Mouse (Mus musculus): ENCODE measurements around the gene Btbd17. TPM values are rescaled to one million over a fixed set of nuclear protein-coding genes. Genes with fewer than 3 reads are reported as not detected.

Btbd17 gene
- polyA plus RNA-seq, 1 experiment from 2014 or later, result 1.6 TPM

GRCm38 (mm10) chr11:114798624-114799023 is 2.9 kb upstream of the Btbd17 start, which contains the start of gene Gpr142:
Gene Gpr142 (plus strand): TSS chr11:114798924.
- 89% methylated on average over 3 of the region's 3 CpGs for WGBS

GRCm38 (mm10) chr11:114797981-114798380 is 2.2 kb upstream of the Btbd17 start:
- no peak overlapping the region for H3K27ac ChIP-seq
- no peaks in the 10 kb centered on the region for H3K36me3 ChIP-seq
- H3K27me3 ChIP-seq (replicated peaks), result peaks cover 11% of the 10 kb centered on the region
- no peak overlapping the region for H3K4me3 ChIP-seq (replicated peaks)
- WGBS, result 79% methylated on average over 3 of the region's 3 CpGs
- H3K9ac ChIP-seq, result no peak overlapping the region
- ATAC-seq (ENCODE audit: insufficient read depth, low FRiP score, low read depth), result no peak
- peaks cover 9% of the 10 kb centered on the region; the same call in 1 of the 2 replicates for H3K4me1 ChIP-seq
- no peak overlapping the region for H3K4me2 ChIP-seq
- H3K9me3 ChIP-seq, result no peaks in the 10 kb centered on the region

More at GRCm38 (mm10) chr11:114798624-114799023, 2.9 kb upstream of the Btbd17 start, which contains the start of gene Gpr142:
- peaks cover 9% of the 10 kb centered on the region; the same call in 1 of the 2 replicates for H3K4me1 ChIP-seq
- no peaks in the 10 kb centered on the region for H3K36me3 ChIP-seq
- H3K27me3 ChIP-seq (replicated peaks), result peaks cover 6% of the 10 kb centered on the region
- H3K4me2 ChIP-seq, result no peak within 1 kb of the TSS
- H3K9me3 ChIP-seq, result no peaks in the 10 kb centered on the region
- H3K4me3 ChIP-seq (replicated peaks), result no peak within 1 kb of the TSS
- no peak within 1 kb of the TSS for H3K9ac ChIP-seq
- no peak for ATAC-seq (ENCODE audit: insufficient read depth, low FRiP score, low read depth)
- no peak within 1 kb of the TSS for H3K27ac ChIP-seq

GRCm38 (mm10) chr11:114797176-114797575 is 1.4 kb upstream of the Btbd17 start:
- peaks cover 12% of the 10 kb centered on the region for H3K4me1 ChIP-seq
- H3K9me3 ChIP-seq, result no peaks in the 10 kb centered on the region
- no peaks in the 10 kb centered on the region for H3K36me3 ChIP-seq
- H3K27ac ChIP-seq, result no peak overlapping the region
- H3K27me3 ChIP-seq (replicated peaks), result peaks cover 19% of the 10 kb centered on the region
- no peak overlapping the region for H3K4me3 ChIP-seq (replicated peaks)
- ATAC-seq (ENCODE audit: insufficient read depth, low FRiP score, low read depth), result no peak
- no peak overlapping the region for H3K9ac ChIP-seq
- WGBS, result 90% methylated on average over 7 of the region's 7 CpGs
- H3K4me2 ChIP-seq, result no peak overlapping the region

GRCm38 (mm10) chr11:114795231-114795746 is 456 bp downstream of the Btbd17 start:
- peak; percentile 75 for ATAC-seq (ENCODE audit: insufficient read depth, low FRiP score, low read depth)
- Histone ChIP-seq H3K4me3 (replicated peaks) (peak overlapping the region; percentile 32), H3K27me3 (replicated peaks) (peaks cover 38% of the 10 kb centered on the region), H3K4me1 (peaks cover 21% of the 10 kb centered on the region), H3K36me3 (no peaks in the 10 kb centered on the region), H3K9ac (no peak overlapping the region), H3K27ac (0 out of 2 replicates have a peak overlapping the region, but pooled peaks have one; percentile 2), H3K4me2 (peak overlapping the region; percentile 51), H3K9me3 (no peaks in the 10 kb centered on the region)
- 2% methylated on average over 7 of the region's 7 CpGs for WGBS

GRCm38 (mm10) chr11:114794691-114795090 is 1.1 kb downstream of the Btbd17 start:
- Histone ChIP-seq H3K4me1 (peaks cover 21% of the 10 kb centered on the region), H3K9me3 (no peaks in the 10 kb centered on the region), H3K4me3 (replicated peaks) (no peak overlapping the region), H3K4me2 (no peak overlapping the region), H3K27ac (no peak overlapping the region), H3K36me3 (no peaks in the 10 kb centered on the region), H3K9ac (no peak overlapping the region), H3K27me3 (replicated peaks) (peaks cover 44% of the 10 kb centered on the region)
- 59% methylated on average over 4 of the region's 4 CpGs for WGBS
- no peak for ATAC-seq (ENCODE audit: insufficient read depth, low FRiP score, low read depth)

GRCm38 (mm10) chr11:114793868-114794545 is 1.7 kb downstream of the Btbd17 start:
- Histone ChIP-seq H3K9ac (no peak overlapping the region), H3K9me3 (no peaks in the 10 kb centered on the region), H3K4me3 (replicated peaks) (no peak overlapping the region), H3K4me2 (no peak overlapping the region), H3K4me1 (peaks cover 27% of the 10 kb centered on the region), H3K27ac (no peak overlapping the region), H3K27me3 (replicated peaks) (peaks cover 51% of the 10 kb centered on the region), H3K36me3 (no peaks in the 10 kb centered on the region)
- WGBS, result 65% methylated on average over 19 of the region's 19 CpGs
- ATAC-seq (ENCODE audit: insufficient read depth, low FRiP score, low read depth), result no peak

DNA sequence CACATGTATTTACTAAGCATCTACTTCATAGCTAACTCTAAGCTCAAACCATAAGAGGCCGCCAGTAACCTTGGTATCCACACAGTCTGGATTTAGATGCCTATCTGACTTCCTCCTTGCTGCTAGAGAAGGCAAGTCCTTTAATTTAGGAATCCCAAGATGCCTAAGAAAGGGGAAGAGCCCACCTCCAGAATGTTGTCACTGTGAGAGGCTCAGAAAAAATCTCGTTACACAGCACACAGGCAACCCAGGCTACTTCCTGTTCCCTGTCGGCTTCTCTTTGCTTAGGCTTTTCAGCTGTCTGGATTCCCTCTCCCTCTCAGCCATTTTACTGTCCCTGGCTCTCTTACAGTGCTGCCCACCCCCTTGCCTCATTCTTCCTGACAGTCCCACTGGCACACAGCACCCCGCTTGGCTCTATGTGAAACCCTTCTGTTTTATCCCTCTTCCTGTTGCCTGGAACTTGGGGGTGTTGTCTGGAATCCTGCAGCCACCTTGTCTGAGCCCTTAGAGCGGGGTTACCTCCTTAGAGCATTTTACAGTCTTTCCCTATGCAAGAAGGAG is 2.7 kb downstream of the Btbd17 start:
- Histone ChIP-seq H3K4me1 (peaks cover 27% of the 10 kb centered on the region), H3K9ac (no peak overlapping the region), H3K4me3 (replicated peaks) (no peak overlapping the region), H3K27ac (no peak overlapping the region), H3K36me3 (no peaks in the 10 kb centered on the region), H3K4me2 (no peak overlapping the region), H3K9me3 (no peaks in the 10 kb centered on the region), H3K27me3 (replicated peaks) (peaks cover 51% of the 10 kb centered on the region)
- ATAC-seq (ENCODE audit: insufficient read depth, low FRiP score, low read depth), result no peak
- WGBS, result 56% methylated on average over 5 of the region's 5 CpGs

DNA sequence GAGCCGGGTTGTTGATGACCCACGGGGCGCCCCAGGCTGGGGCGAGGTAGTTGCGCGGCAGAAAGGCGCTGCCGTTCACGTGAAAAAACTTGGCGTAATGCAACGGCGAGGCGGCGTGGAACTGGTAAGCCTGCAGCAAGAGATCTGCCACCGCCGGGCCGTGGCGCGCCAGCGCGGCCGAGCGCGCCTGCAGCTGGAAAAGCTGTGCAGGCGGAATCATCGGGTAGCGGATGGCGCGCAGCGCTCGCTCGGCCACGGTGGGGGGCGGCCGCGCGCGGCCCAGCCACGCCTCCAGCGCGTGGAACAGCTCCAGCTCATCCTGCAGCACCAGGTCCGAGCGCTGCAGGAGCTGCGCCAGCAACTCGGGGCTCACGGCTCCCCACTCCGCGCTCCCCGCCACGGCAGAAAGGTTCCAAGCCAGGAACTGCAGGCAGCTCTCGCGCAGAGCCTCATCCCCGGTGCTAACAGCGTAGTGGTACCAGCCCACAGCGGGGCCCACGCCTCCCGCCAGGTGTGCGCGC is 3.8 kb downstream of the Btbd17 start:
- H3K36me3 ChIP-seq, result no peaks in the 10 kb centered on the region
- peaks cover 27% of the 10 kb centered on the region for H3K4me1 ChIP-seq
- peak overlapping the region; percentile 90 for H3K4me2 ChIP-seq
- H3K4me3 ChIP-seq (replicated peaks), result peak overlapping the region; percentile 43
- peaks cover 60% of the 10 kb centered on the region for H3K27me3 ChIP-seq (replicated peaks)
- ATAC-seq (ENCODE audit: insufficient read depth, low FRiP score, low read depth), result no peak
- H3K27ac ChIP-seq, result no peak overlapping the region
- peak overlapping the region; percentile 6; the same call in 1 of the 2 replicates for H3K9ac ChIP-seq
- no peaks in the 10 kb centered on the region for H3K9me3 ChIP-seq
- WGBS, result under 1% methylated on average over 56 of the region's 59 CpGs

GRCm38 (mm10) chr11:114791351-114791889 is 4.3 kb downstream of the Btbd17 start:
- H3K27ac ChIP-seq, result no peak overlapping the region
- peak overlapping the region; percentile 43 for H3K4me3 ChIP-seq (replicated peaks)
- 2% methylated on average over 50 of the region's 50 CpGs for WGBS
- peak overlapping the region; percentile 90 for H3K4me2 ChIP-seq
- peak overlapping the region; percentile 6; the same call in 1 of the 2 replicates for H3K9ac ChIP-seq
- H3K27me3 ChIP-seq (replicated peaks), result peaks cover 64% of the 10 kb centered on the region
- H3K9me3 ChIP-seq, result no peaks in the 10 kb centered on the region
- H3K4me1 ChIP-seq, result peaks cover 29% of the 10 kb centered on the region
- no peak for ATAC-seq (ENCODE audit: insufficient read depth, low FRiP score, low read depth)
- no peaks in the 10 kb centered on the region for H3K36me3 ChIP-seq

DNA sequence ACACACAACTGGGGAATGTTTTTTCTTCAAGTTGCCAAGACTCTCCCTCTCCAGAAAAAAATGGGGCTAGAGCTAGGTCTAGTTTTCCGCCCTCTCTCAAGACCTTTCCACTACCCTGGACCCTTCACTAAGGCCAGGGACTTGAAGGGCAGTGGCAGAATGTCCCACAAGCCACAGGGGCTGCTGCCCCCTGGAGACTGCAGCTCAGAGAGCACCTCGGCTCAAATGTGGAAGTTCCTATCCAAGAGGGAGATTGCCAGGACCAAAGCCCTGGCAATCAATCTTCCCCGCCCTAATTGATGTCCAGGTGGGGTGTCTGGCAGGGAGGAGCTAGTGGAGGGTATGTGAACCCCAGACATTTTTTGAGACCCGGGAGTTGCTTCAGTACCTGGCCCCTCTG is 4.9 kb downstream of the Btbd17 start:
- Histone ChIP-seq H3K36me3 (no peaks in the 10 kb centered on the region), H3K9me3 (no peaks in the 10 kb centered on the region), H3K27ac (no peak overlapping the region), H3K27me3 (replicated peaks) (peaks cover 69% of the 10 kb centered on the region), H3K4me2 (no peak overlapping the region), H3K4me1 (peaks cover 30% of the 10 kb centered on the region), H3K4me3 (replicated peaks) (no peak overlapping the region), H3K9ac (no peak overlapping the region)
- WGBS, result 23% methylated on average over 4 of the region's 4 CpGs
- no peak for ATAC-seq (ENCODE audit: insufficient read depth, low FRiP score, low read depth)

GRCm38 (mm10) chr11:114790171-114790570 is 5.6 kb downstream of the Btbd17 start:
- H3K4me2 ChIP-seq, result no peak overlapping the region
- H3K27ac ChIP-seq, result no peak overlapping the region
- no peak overlapping the region for H3K9ac ChIP-seq
- peaks cover 76% of the 10 kb centered on the region for H3K27me3 ChIP-seq (replicated peaks)
- H3K36me3 ChIP-seq, result no peaks in the 10 kb centered on the region
- no peak for ATAC-seq (ENCODE audit: insufficient read depth, low FRiP score, low read depth)
- WGBS, result 74% methylated on average over 12 of the region's 12 CpGs
- no peaks in the 10 kb centered on the region for H3K9me3 ChIP-seq
- H3K4me1 ChIP-seq, result peaks cover 27% of the 10 kb centered on the region
- no peak overlapping the region for H3K4me3 ChIP-seq (replicated peaks)

- peaks cover 24% of the 10 kb centered on the region for H3K4me1 ChIP-seq
- no peak overlapping the region for H3K4me3 ChIP-seq (replicated peaks)
- H3K27me3 ChIP-seq (replicated peaks), result peaks cover 81% of the 10 kb centered on the region
- no peak overlapping the region for H3K9ac ChIP-seq
- H3K27ac ChIP-seq, result no peak overlapping the region
- H3K4me2 ChIP-seq, result no peak overlapping the region
- no peak for ATAC-seq (ENCODE audit: insufficient read depth, low FRiP score, low read depth)
- 53% methylated on average over 9 of the region's 9 CpGs for WGBS
- H3K36me3 ChIP-seq, result no peaks in the 10 kb centered on the region
- H3K9me3 ChIP-seq, result no peaks in the 10 kb centered on the region
Observed at GRCm38 (mm10) chr11:114789716-114790115, 6.0 kb downstream of the Btbd17 start.
